Mouse (Mus musculus) duodenum, adult 2 months (tissue): ENCODE results near the gene Lrrc10. TPM values are rescaled to one million over a fixed set of nuclear protein-coding genes. Genes with fewer than 3 reads are reported as not detected.

ENCODE experiments used
- polyA plus RNA-seq: library from polyadenylated mRNA; depleted of rRNA; stranded (reverse); fragments of >200 nt; gene quantifications from 2 replicates; pipeline ENCODE4 v1.2.3, GENCODE M21; 2012; ENCODE audit warnings: low replicate concordance; rRNA removed

Lrrc10 gene
- not detected in 2 replicates for polyA plus RNA-seq

GRCm38 (mm10) chr10:117045175-117046056, at the start of gene Lrrc10:
Lrrc10 (plus strand) TSS chr10:117045341.

GRCm38 (mm10) chr10:117063254-117064021, 18.3 kb downstream of the Lrrc10 start, which contains the start of gene Cct2:
Cct2 (minus strand) TSS chr10:117063814.

Other genes starting within 250 kb of the Lrrc10 start
- 8.8 and 10.7 TPM in 2 replicates for gene Myrfl, start 148.4 kb upstream of the Lrrc10 start, polyA plus RNA-seq
- gene Rab3ip, start 94.6 kb upstream of the Lrrc10 start, polyA plus RNA-seq: 65.1 and 231 TPM in 2 replicates
- gene Gm10271, start 72.7 kb upstream of the Lrrc10 start, polyA plus RNA-seq: not detected in 2 replicates
- gene Best3, start 59.0 kb upstream of the Lrrc10 start, polyA plus RNA-seq: 0.05 and 0.06 TPM in 2 replicates
- gene Cct2, start 18.5 kb downstream of the Lrrc10 start, polyA plus RNA-seq: 16.4 and 17.2 TPM in 2 replicates
- gene Frs2, start 103.2 kb downstream of the Lrrc10 start, polyA plus RNA-seq: 2.4 and 2.8 TPM in 2 replicates
- gene Yeats4, start 179.2 kb downstream of the Lrrc10 start, polyA plus RNA-seq: 22.3 and 26.8 TPM in 2 replicates
- not detected in 2 replicates for gene 9530003J23Rik, start 193.4 kb downstream of the Lrrc10 start, polyA plus RNA-seq
- gene Lyz2, start 237.0 kb downstream of the Lrrc10 start, polyA plus RNA-seq: 24.2 and 36.9 TPM in 2 replicates
- 570 and 1,587 TPM in 2 replicates for gene Lyz1, start 247.5 kb downstream of the Lrrc10 start, polyA plus RNA-seq